Mouse (Mus musculus): ENCODE measurements around the gene Lad1. TPM values are rescaled to one million over a fixed set of nuclear protein-coding genes. Genes with fewer than 3 reads are reported as not detected.
A peak's percentile ranks its signal among the peaks of the same experiment; 100 is the strongest.

Lad1 gene
- total and polyA plus RNA-seq, 3 experiments = 0.16 TPM; not detected in 2

DNA sequence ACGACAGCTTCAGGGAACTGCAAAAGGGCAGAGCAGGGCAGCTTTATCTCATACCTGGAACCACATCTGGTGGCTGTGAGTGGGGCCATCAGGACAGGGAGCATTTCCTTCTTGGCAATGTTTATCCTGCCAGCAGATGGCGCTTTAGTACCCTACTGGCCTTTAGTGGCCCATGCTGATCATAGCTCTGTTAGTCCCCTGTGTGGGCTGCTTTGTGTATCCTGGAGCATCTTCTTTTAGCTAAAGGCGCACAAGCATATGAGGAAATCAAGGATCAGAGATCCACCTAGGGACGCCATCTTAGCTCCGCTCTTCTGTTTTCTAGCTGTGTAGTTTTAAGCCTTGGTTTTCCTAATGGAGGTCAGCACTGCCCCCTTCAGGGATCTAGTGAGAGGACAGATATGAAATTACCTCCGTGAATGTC is 28.8 kb downstream of the Lad1 start:
- no peaks in the 10 kb centered on the region for H3K36me3 ChIP-seq (replicated peaks)
- ATAC-seq (ENCODE audit: extremely low read depth, insufficient number of reproducible peaks, low FRiP score, poor library complexity, severe bottlenecking) (peak; percentile 40; the same call in 1 of the 2 replicates), DNase-seq (ENCODE audit: low spot score) (peak; percentile 66)
- no peak overlapping the region for H3K4me3 ChIP-seq (ENCODE audit: low read depth, low read length)
- TF ChIP-seq TAL1 (conservative IDR thresholded peaks at IDR 0.05; ENCODE audit: low read depth, low read length) = no peak
- no peak for TF ChIP-seq GATA2 (IDR thresholded peaks at IDR 0.05; ENCODE audit: borderline replicate concordance, low read depth, low read length)
- TF ChIP-seq CTCF (IDR thresholded peaks at IDR 0.05; ENCODE audit: low read depth, low read length) = peak; percentile 76
- no peak for TF ChIP-seq POLR2AphosphoS5 (IDR thresholded peaks at IDR 0.05; ENCODE audit: insufficient replicate concordance, low read depth, low read length)
- no peaks in the 10 kb centered on the region for H3K4me1 ChIP-seq (ENCODE audit: insufficient read depth, low read depth, low read length)
- H3K27me3 ChIP-seq (ENCODE audit: insufficient read depth, low read length) = peaks cover 27% of the 10 kb centered on the region
- H3K9me3 ChIP-seq (replicated peaks) = no peaks in the 10 kb centered on the region

- no peaks in the 10 kb centered on the region for H3K4me1 ChIP-seq (ENCODE audit: insufficient read depth, low read depth, low read length)
- no peaks in the 10 kb centered on the region for H3K36me3 ChIP-seq (replicated peaks)
These were observed 29.4 kb downstream of the Lad1 start for GRCm38 (mm10) chr1:135847611-135848351.

GRCm38 (mm10) chr1:135850722-135851512 is 32.5 kb downstream of the Lad1 start:
- DNase-seq (ENCODE audit: low spot score) = peak; percentile 20
- Histone ChIP-seq H3K36me3 (replicated peaks) (no peaks in the 10 kb centered on the region), H3K9me3 (replicated peaks) (no peaks in the 10 kb centered on the region), H3K4me1 (ENCODE audit: insufficient read depth, low read depth, low read length) (no peaks in the 10 kb centered on the region), H3K27me3 (ENCODE audit: insufficient read depth, low read length) (peaks cover 25% of the 10 kb centered on the region), H3K4me3 (ENCODE audit: low read depth, low read length) (no peak overlapping the region)
- TF ChIP-seq GATA2 (IDR thresholded peaks at IDR 0.05; ENCODE audit: borderline replicate concordance, low read depth, low read length) (no peak), TAL1 (conservative IDR thresholded peaks at IDR 0.05; ENCODE audit: low read depth, low read length) (no peak), POLR2AphosphoS5 (IDR thresholded peaks at IDR 0.05; ENCODE audit: insufficient replicate concordance, low read depth, low read length) (no peak), GATA1 (IDR thresholded peaks at IDR 0.05; ENCODE audit: borderline replicate concordance, low read length) (no peak), CTCF (IDR thresholded peaks at IDR 0.05; ENCODE audit: low read depth, low read length) (no peak)
- ATAC-seq (ENCODE audit: extremely low read depth, insufficient number of reproducible peaks, low FRiP score, poor library complexity, severe bottlenecking) = no peak

More at GRCm38 (mm10) chr1:135847611-135848351, 29.4 kb downstream of the Lad1 start:
- peak; percentile 9; the same call in 1 of the 2 replicates for TF ChIP-seq POLR2AphosphoS5 (IDR thresholded peaks at IDR 0.05; ENCODE audit: insufficient replicate concordance, low read depth, low read length)
- TF ChIP-seq CTCF (IDR thresholded peaks at IDR 0.05; ENCODE audit: low read depth, low read length) = no peak
- ATAC-seq (ENCODE audit: extremely low read depth, insufficient number of reproducible peaks, low FRiP score, poor library complexity, severe bottlenecking) (no peak), DNase-seq (ENCODE audit: low spot score) (no peak)
- Histone ChIP-seq H3K9me3 (replicated peaks) (no peaks in the 10 kb centered on the region), H3K4me3 (ENCODE audit: low read depth, low read length) (no peak overlapping the region), H3K27me3 (ENCODE audit: insufficient read depth, low read length) (peaks cover 27% of the 10 kb centered on the region)

DNA sequence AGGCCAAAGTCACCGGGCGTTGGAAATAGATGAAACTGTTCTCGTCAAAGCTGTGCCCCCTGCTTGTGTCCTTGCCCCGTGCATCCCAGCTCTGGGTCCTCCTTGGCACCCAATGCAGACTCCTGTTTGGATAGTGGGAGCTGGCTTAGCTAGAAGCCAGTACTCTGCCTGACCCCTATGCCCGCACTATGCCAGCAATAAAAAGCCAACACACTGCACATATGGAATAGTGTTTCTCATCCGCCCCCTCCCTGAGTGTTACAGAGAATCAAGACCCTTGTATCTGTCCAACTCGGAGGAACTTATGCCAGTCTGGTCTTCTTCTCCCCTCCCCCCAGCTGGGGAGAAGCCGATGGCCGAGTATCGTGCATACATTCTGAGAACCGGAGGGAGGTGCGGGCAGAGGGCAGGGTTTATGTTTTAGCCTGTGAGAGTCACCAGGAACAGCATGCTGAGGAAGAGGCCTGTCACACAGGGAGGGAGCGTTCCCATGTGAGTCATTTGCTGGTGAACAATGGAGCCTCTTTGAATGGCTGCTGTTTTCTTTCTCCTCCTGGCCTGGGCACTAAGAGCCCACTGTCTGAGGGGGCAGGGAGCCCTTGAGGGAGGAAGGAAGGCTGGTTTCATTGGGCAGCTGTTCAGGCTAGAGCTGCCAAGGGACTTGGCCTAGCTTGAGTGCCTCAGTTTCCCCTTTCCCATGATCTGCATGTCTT is 33.8 kb downstream of the Lad1 start:
- Histone ChIP-seq H3K4me1 (ENCODE audit: insufficient read depth, low read depth, low read length) (no peaks in the 10 kb centered on the region), H3K27me3 (ENCODE audit: insufficient read depth, low read length) (peaks cover 21% of the 10 kb centered on the region)
- no peak for TF ChIP-seq CTCF (IDR thresholded peaks at IDR 0.05; ENCODE audit: low read depth, low read length)
- TF ChIP-seq GATA2 (IDR thresholded peaks at IDR 0.05; ENCODE audit: borderline replicate concordance, low read depth, low read length) = no peak
- TF ChIP-seq POLR2AphosphoS5 (IDR thresholded peaks at IDR 0.05; ENCODE audit: insufficient replicate concordance, low read depth, low read length) = no peak
- no peak for TF ChIP-seq GATA1 (IDR thresholded peaks at IDR 0.05; ENCODE audit: borderline replicate concordance, low read length)
- no peak for TF ChIP-seq TAL1 (conservative IDR thresholded peaks at IDR 0.05; ENCODE audit: low read depth, low read length)

DNA sequence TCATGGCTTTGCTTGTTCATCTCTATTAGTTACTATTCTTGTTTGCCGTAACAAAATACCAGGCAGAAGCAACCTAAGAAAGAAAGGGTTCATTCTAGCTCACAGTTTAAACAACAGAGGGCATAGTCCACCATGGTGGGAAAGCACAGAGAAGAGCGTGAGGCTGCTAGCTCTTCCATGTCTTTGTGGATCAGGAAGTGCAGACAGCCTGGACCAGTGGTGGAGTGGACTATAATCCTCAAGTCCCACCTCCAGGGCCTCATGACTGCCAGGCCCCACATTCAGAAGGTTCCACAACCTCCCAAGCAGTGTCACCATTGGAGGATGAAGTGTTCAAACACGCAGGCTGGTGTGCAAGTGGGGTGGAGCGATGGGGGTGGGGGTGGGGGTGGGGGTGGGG is 34.8 kb downstream of the Lad1 start:
- ATAC-seq (ENCODE audit: extremely low read depth, insufficient number of reproducible peaks, low FRiP score, poor library complexity, severe bottlenecking) = no peak
- Histone ChIP-seq H3K27me3 (ENCODE audit: insufficient read depth, low read length) (peaks cover 16% of the 10 kb centered on the region), H3K4me1 (ENCODE audit: insufficient read depth, low read depth, low read length) (no peaks in the 10 kb centered on the region), H3K36me3 (replicated peaks) (no peaks in the 10 kb centered on the region), H3K4me3 (ENCODE audit: low read depth, low read length) (no peak overlapping the region), H3K9me3 (replicated peaks) (no peaks in the 10 kb centered on the region)
- no peak for TF ChIP-seq CTCF (IDR thresholded peaks at IDR 0.05; ENCODE audit: low read depth, low read length)
- no peak for TF ChIP-seq GATA1 (IDR thresholded peaks at IDR 0.05; ENCODE audit: borderline replicate concordance, low read length)
- no peak for TF ChIP-seq POLR2AphosphoS5 (IDR thresholded peaks at IDR 0.05; ENCODE audit: insufficient replicate concordance, low read depth, low read length)
- no peak for TF ChIP-seq TAL1 (conservative IDR thresholded peaks at IDR 0.05; ENCODE audit: low read depth, low read length)
- TF ChIP-seq GATA2 (IDR thresholded peaks at IDR 0.05; ENCODE audit: borderline replicate concordance, low read depth, low read length) = no peak
- no peak for DNase-seq (ENCODE audit: low spot score)

More for the DNA sequence above, 33.8 kb downstream of the Lad1 start:
- DNase-seq (ENCODE audit: low spot score) (no peak), ATAC-seq (ENCODE audit: extremely low read depth, insufficient number of reproducible peaks, low FRiP score, poor library complexity, severe bottlenecking) (no peak)
- no peaks in the 10 kb centered on the region for H3K36me3 ChIP-seq (replicated peaks)
- H3K9me3 ChIP-seq (replicated peaks) = no peaks in the 10 kb centered on the region
- H3K4me3 ChIP-seq (ENCODE audit: low read depth, low read length) = no peak overlapping the region

All from G1E (cell line).